28 mouse cellular contexts compared by ENCODE assay signal in the genomic region with DNA sequence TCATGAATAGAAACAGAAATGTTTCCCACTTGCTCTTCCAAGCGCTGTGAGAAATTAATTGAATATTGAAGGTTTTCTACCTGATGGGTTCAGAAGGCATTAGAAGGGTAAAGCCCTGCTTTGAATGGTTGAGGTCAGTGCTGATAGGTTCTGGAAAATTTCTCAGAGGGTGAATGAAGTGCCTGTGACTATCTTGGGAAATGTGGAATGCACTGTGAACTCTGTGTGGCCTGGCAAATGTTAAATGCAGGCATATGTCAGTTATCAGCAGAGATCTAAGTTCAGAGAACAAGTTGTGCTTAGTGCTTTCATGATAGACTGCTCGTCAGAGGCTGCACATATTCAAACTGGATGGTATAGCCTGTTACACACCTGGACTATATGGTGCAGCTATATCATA.
DNase-seq lines count a peak whose midpoint lies in the region; ATAC-seq and TF ChIP-seq lines count a peak whose summit lies in the region.
"Had no signal": no experiment of that assay in that cellular context is flagged by ENCODE, and none has a peak within 500 bp of the region (broad histone marks: within the 10 kb centered on the region; RNA-seq: fewer than 3 reads in every experiment).

No protein-coding gene starts in this region.

- intact Hi-C loops in heart, adult 2 months (cut with DNase I): no loop called here
- intact Hi-C loops in heart, postnatal 10 days (cut with DNase I): loop anchor here (5.0 kb wide), 1 partner anchor 1988 kb away; no protein-coding TSS in a partner anchor

- H3K4me3 ChIP-seq in embryonic facial prominence, embryonic 11.5 days (ENCODE audit: low read depth, low read length): no peak overlapping the region
- no peak overlapping the region for H3K4me3 ChIP-seq in embryonic facial prominence, embryonic 10.5 days
- no peak overlapping the region for H3K4me3 ChIP-seq in heart, embryonic 13.5 days
- no peak overlapping the region for H3K4me3 ChIP-seq in heart, adult 2 months
- no peak overlapping the region for H3K4me3 ChIP-seq in heart, postnatal 0 days (ENCODE audit: low read depth, low read length)
- H3K4me3 ChIP-seq: forebrain, embryonic 10.5 days; forebrain, embryonic 13.5 days; gastrocnemius, adult 2 months; hindbrain, embryonic 10.5 days; hindbrain, embryonic 13.5 days; intestine, embryonic 15.5 days; kidney, embryonic 15.5 days had no signal

- 59% methylated on average over 2 of the region's 2 CpGs for WGBS in embryonic facial prominence, embryonic 11.5 days
- whole genome bisulfite sequencing in embryonic facial prominence, embryonic 10.5 days: 75% methylated on average over 2 of the region's 2 CpGs
- 38% methylated on average over 2 of the region's 2 CpGs for WGBS in heart, embryonic 13.5 days
- 79% methylated on average over 2 of the region's 2 CpGs for WGBS in heart, adult 2 months
- 44% methylated on average over 2 of the region's 2 CpGs for WGBS in heart, postnatal 0 days

- no peaks in the 10 kb centered on the region for H3K27me3 ChIP-seq in embryonic facial prominence, embryonic 11.5 days (ENCODE audit: control insufficient read depth, insufficient read depth, low read length)
- no peaks in the 10 kb centered on the region for H3K27me3 ChIP-seq in embryonic facial prominence, embryonic 10.5 days (replicated peaks; ENCODE audit: low read depth, poor library complexity, severe bottlenecking)
- H3K27me3 ChIP-seq in heart, embryonic 13.5 days (replicated peaks): no peaks in the 10 kb centered on the region
- no peaks in the 10 kb centered on the region for H3K27me3 ChIP-seq in heart, adult 2 months (ENCODE audit: control insufficient read depth, insufficient read depth, low read length)
- no peaks in the 10 kb centered on the region for H3K27me3 ChIP-seq in heart, postnatal 0 days (ENCODE audit: control insufficient read depth, insufficient read depth, low read length)
- H3K27me3 ChIP-seq: forebrain, embryonic 13.5 days; hindbrain, embryonic 13.5 days; intestine, embryonic 15.5 days; kidney, embryonic 15.5 days had no signal

- no peak for TF ChIP-seq EP300 in heart, adult 2 months (IDR thresholded peaks at IDR 0.05; ENCODE audit: insufficient read depth, low read depth, low read length)
- no peak for TF ChIP-seq EP300 in heart, postnatal 0 days (IDR thresholded peaks at IDR 0.05; ENCODE audit: low read depth)

- H3K4me2 ChIP-seq in embryonic facial prominence, embryonic 11.5 days (ENCODE audit: low read depth, low read length): no peak overlapping the region
- H3K4me2 ChIP-seq in heart, embryonic 13.5 days: no peak overlapping the region
- H3K4me2 ChIP-seq in heart, postnatal 0 days (ENCODE audit: low read depth, low read length): no peak overlapping the region
- H3K4me2 ChIP-seq: forebrain, embryonic 13.5 days; hindbrain, embryonic 13.5 days; intestine, embryonic 15.5 days; kidney, embryonic 15.5 days had no signal

- no peaks in the 10 kb centered on the region for H3K79me2 ChIP-seq in heart, adult 2 months (replicated peaks; ENCODE audit: control insufficient read depth, insufficient read depth, low read length)

- H3K27ac ChIP-seq in embryonic facial prominence, embryonic 11.5 days (replicated peaks; ENCODE audit: low read depth, low read length): no peak overlapping the region
- no peak overlapping the region for H3K27ac ChIP-seq in embryonic facial prominence, embryonic 10.5 days (replicated peaks)
- H3K27ac ChIP-seq in heart, embryonic 13.5 days (replicated peaks): peak overlapping the region; percentile 42; the same call in 1 of the 2 replicates
- H3K27ac ChIP-seq in heart, adult 2 months: no peak overlapping the region
- H3K27ac ChIP-seq in heart, postnatal 0 days (ENCODE audit: low read depth): no peak overlapping the region
- H3K27ac ChIP-seq: forebrain, embryonic 10.5 days; forebrain, embryonic 13.5 days; gastrocnemius, adult 2 months; hindbrain, embryonic 10.5 days; hindbrain, embryonic 13.5 days; intestine, embryonic 15.5 days; kidney, embryonic 15.5 days had no signal

- H3K4me1 ChIP-seq in embryonic facial prominence, embryonic 11.5 days (ENCODE audit: control insufficient read depth, insufficient read depth, low read length): no peaks in the 10 kb centered on the region
- H3K4me1 ChIP-seq in embryonic facial prominence, embryonic 10.5 days: peaks cover 7% of the 10 kb centered on the region; the same call in 1 of the 2 replicates
- peaks cover 23% of the 10 kb centered on the region for H3K4me1 ChIP-seq in heart, embryonic 13.5 days
- H3K4me1 ChIP-seq in heart, adult 2 months (ENCODE audit: control insufficient read depth, insufficient read depth, low read length): no peaks in the 10 kb centered on the region
- H3K4me1 ChIP-seq in heart, postnatal 0 days (ENCODE audit: control insufficient read depth, insufficient read depth): peaks cover 11% of the 10 kb centered on the region; the same call in 1 of the 2 replicates
- H3K4me1 ChIP-seq: forebrain, embryonic 10.5 days; forebrain, embryonic 13.5 days; hindbrain, embryonic 10.5 days; hindbrain, embryonic 13.5 days; intestine, embryonic 15.5 days; kidney, embryonic 15.5 days had no signal

- TF ChIP-seq CTCF in heart, adult 2 months (IDR thresholded peaks at IDR 0.05): no peak
- TF ChIP-seq CTCF in heart, postnatal 0 days (IDR thresholded peaks at IDR 0.05; ENCODE audit: low read depth): no peak

- TF ChIP-seq POLR2A in heart, adult 2 months (IDR thresholded peaks at IDR 0.05; ENCODE audit: insufficient read depth, low read depth, low read length): no peak

- H3K9me3 ChIP-seq in embryonic facial prominence, embryonic 11.5 days (replicated peaks; ENCODE audit: control insufficient read depth, low read length): no peaks in the 10 kb centered on the region
- no peaks in the 10 kb centered on the region for H3K9me3 ChIP-seq in embryonic facial prominence, embryonic 10.5 days
- no peaks in the 10 kb centered on the region for H3K9me3 ChIP-seq in heart, embryonic 13.5 days
- no peaks in the 10 kb centered on the region for H3K9me3 ChIP-seq in heart, postnatal 0 days (replicated peaks; ENCODE audit: control insufficient read depth, low read length)
- H3K9me3 ChIP-seq: forebrain, embryonic 10.5 days; forebrain, embryonic 13.5 days; hindbrain, embryonic 10.5 days; hindbrain, embryonic 13.5 days; intestine, embryonic 15.5 days; kidney, embryonic 15.5 days had no signal

- no peak for ATAC-seq in embryonic facial prominence, embryonic 11.5 days (replicated peaks; ENCODE audit: insufficient number of reproducible peaks, low FRiP score, low TSS enrichment, low read depth)
- no peak for ATAC-seq in heart, embryonic 13.5 days (ENCODE audit: extremely low read depth, insufficient number of reproducible peaks, low FRiP score, low TSS enrichment)
- ATAC-seq in heart, postnatal 0 days (ENCODE audit: insufficient read depth, low read depth): peak; percentile 67
- ATAC-seq: activated CD4-positive, CD25-positive, alpha-beta regulatory T cell, adult 4 months; CD4-positive, CD25-positive, alpha-beta regulatory T cell, adult 4 months; forebrain, embryonic 13.5 days; forebrain, embryonic 16.5 days; hindbrain, embryonic 16.5 days; intestine, embryonic 15.5 days had no signal

- DNase-seq in embryonic facial prominence, embryonic 11.5 days (ENCODE audit: low spot score): peak; percentile 37
- DNase-seq in embryonic facial prominence, embryonic 10.5 days (ENCODE audit: low spot score): no peak
- DNase-seq in heart, adult 2 months: no peak
- DNase-seq in heart, postnatal 0 days (ENCODE audit: low spot score): peak; percentile 28
- DNase-seq in heart, postnatal 10 days: no peak
- peak; percentile 15 for DNase-seq in yolk sac, embryonic 10.5 days (ENCODE audit: low spot score)
- DNase-seq in gastrocnemius, postnatal 25 days: no peak
- DNase-seq: adrenal gland, adult 8-10 months; adrenal gland, postnatal 25 days; cerebellum, adult 11-12 months; cerebellum, adult 8-10 months; cerebellum, postnatal 14 days; gastrocnemius, adult 2 months; gastrocnemius, postnatal 14 days; heart, postnatal 36 days; kidney, adult 11 months; kidney, adult 8-10 months had no signal

- no peaks in the 10 kb centered on the region for H3K36me3 ChIP-seq in embryonic facial prominence, embryonic 11.5 days (replicated peaks; ENCODE audit: control insufficient read depth, insufficient read depth, low read depth, low read length)
- no peaks in the 10 kb centered on the region for H3K36me3 ChIP-seq in embryonic facial prominence, embryonic 10.5 days (replicated peaks)
- no peaks in the 10 kb centered on the region for H3K36me3 ChIP-seq in heart, embryonic 13.5 days
- no peaks in the 10 kb centered on the region for H3K36me3 ChIP-seq in heart, adult 2 months (ENCODE audit: control insufficient read depth, insufficient read depth, low read length)
- no peaks in the 10 kb centered on the region for H3K36me3 ChIP-seq in heart, postnatal 0 days (replicated peaks; ENCODE audit: control insufficient read depth, insufficient read depth, low read length)
- H3K36me3 ChIP-seq: forebrain, embryonic 10.5 days; hindbrain, embryonic 10.5 days; hindbrain, embryonic 13.5 days; intestine, embryonic 15.5 days; kidney, embryonic 15.5 days had no signal

- no peak overlapping the region for H3K9ac ChIP-seq in embryonic facial prominence, embryonic 11.5 days (replicated peaks; ENCODE audit: low read length)
- H3K9ac ChIP-seq in heart, embryonic 13.5 days: no peak overlapping the region
- no peak overlapping the region for H3K9ac ChIP-seq in heart, adult 2 months (ENCODE audit: low read depth, low read length)
- no peak overlapping the region for H3K9ac ChIP-seq in heart, postnatal 0 days (replicated peaks; ENCODE audit: low read depth, low read length)
- H3K9ac ChIP-seq: forebrain, embryonic 13.5 days; hindbrain, embryonic 13.5 days; intestine, embryonic 15.5 days; kidney, embryonic 15.5 days had no signal

Comparison
In these comparisons a context has a peak if more than half of its experiments do, and no peak if none do; other contexts are left out.
1. DNase-seq: peak in embryonic facial prominence, embryonic 11.5 days (single experiment), heart, postnatal 0 days (single experiment) and yolk sac, embryonic 10.5 days (single experiment); none in embryonic facial prominence, embryonic 10.5 days (single experiment), heart, adult 2 months (0 of 2), heart, postnatal 10 days (0 of 2) and gastrocnemius, postnatal 25 days (single experiment).